Mouse (Mus musculus): ENCODE results near the gene Sipa1l3. TPM values are rescaled to one million over a fixed set of nuclear protein-coding genes. Genes with fewer than 3 reads are reported as not detected.

The Sipa1l3 gene
- polyA plus RNA-seq, 1 experiment: 29.4 TPM

DNA sequence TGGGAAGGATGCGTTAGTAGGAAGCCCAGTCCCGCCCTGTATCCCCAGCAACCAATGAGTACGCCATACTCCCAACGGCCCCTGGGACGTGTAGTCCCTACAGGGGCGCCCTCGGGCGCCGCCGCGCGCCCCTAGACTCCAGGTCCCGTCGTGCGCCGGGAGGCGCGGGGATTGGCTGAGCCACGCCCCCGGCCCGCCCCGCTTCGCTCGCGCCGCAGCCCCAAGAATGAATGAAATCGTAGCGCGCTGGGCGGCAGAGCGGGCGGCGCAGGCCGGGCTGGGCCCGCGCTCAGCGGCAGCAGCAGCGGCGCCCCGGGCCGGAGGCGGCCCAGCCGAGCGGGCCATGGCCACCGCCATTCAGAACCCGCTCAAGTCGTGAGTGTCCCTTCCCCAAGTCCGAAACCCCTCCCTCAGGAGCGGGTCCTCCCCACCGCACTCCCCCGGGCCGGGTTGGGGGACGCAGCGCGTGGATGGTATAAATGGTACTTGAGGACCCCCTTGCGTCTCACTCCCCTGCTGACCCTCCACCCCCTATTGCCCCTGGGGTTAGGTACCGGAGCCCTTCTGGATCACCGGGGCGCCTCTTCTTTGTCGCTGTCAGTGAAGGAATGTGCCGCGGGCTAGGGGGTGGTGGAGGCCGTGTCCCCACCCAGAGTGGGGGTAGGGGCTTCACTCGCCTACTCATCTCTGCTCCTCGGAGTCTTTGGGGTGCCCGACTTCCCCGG is 214.5 kb downstream of the Sipa1l3 start, which contains the start of gene Dpf1:
Dpf1 (plus strand) TSS at position 214 of the 725 bp plus-strand sequence.
- H3K4me3 ChIP-seq (ENCODE audit: low read depth, low read length): peak within 1 kb of the TSS; percentile 81
- no peaks in the 10 kb centered on the region for H3K27me3 ChIP-seq (ENCODE audit: control insufficient read depth, insufficient read depth, low read length, poor library complexity, severe bottlenecking)
- H3K9me3 ChIP-seq (replicated peaks; ENCODE audit: control insufficient read depth, insufficient read depth, low read length, poor library complexity, severe bottlenecking): no peaks in the 10 kb centered on the region
- peak within 1 kb of the TSS; percentile 65 for H3K9ac ChIP-seq (ENCODE audit: low read depth, poor library complexity, severe bottlenecking)
- H3K36me3 ChIP-seq (ENCODE audit: control insufficient read depth, insufficient read depth, low read length, poor library complexity, severe bottlenecking): no peaks in the 10 kb centered on the region
- TF ChIP-seq POLR2A (IDR thresholded peaks at IDR 0.05; ENCODE audit: insufficient read depth, low read length): no peak
- H3K27ac ChIP-seq (ENCODE audit: insufficient read depth, low read length): no peak within 1 kb of the TSS
- H3K4me1 ChIP-seq (ENCODE audit: control insufficient read depth, insufficient read depth, low read length): peaks cover 6% of the 10 kb centered on the region

- Histone ChIP-seq H3K27ac (ENCODE audit: insufficient read depth, low read length) (no peak overlapping the region), H3K27me3 (ENCODE audit: control insufficient read depth, insufficient read depth, low read length, poor library complexity, severe bottlenecking) (no peaks in the 10 kb centered on the region), H3K4me1 (ENCODE audit: control insufficient read depth, insufficient read depth, low read length) (peaks cover 6% of the 10 kb centered on the region), H3K36me3 (ENCODE audit: control insufficient read depth, insufficient read depth, low read length, poor library complexity, severe bottlenecking) (no peaks in the 10 kb centered on the region), H3K9me3 (replicated peaks; ENCODE audit: control insufficient read depth, insufficient read depth, low read length, poor library complexity, severe bottlenecking) (no peaks in the 10 kb centered on the region), H3K9ac (ENCODE audit: low read depth, poor library complexity, severe bottlenecking) (no peak overlapping the region), H3K4me3 (ENCODE audit: low read depth, low read length) (no peak overlapping the region)
- TF ChIP-seq POLR2A (IDR thresholded peaks at IDR 0.05; ENCODE audit: insufficient read depth, low read length): no peak
- no peak for TF ChIP-seq CTCF (IDR thresholded peaks at IDR 0.05; ENCODE audit: low read depth, low read length)
- no peak for TF ChIP-seq EP300 (IDR thresholded peaks at IDR 0.05; ENCODE audit: insufficient read depth, low read depth, low read length)
These were observed 215.8 kb downstream of the Sipa1l3 start for GRCm38 (mm10) chr7:29302641-29303040.

DNA sequence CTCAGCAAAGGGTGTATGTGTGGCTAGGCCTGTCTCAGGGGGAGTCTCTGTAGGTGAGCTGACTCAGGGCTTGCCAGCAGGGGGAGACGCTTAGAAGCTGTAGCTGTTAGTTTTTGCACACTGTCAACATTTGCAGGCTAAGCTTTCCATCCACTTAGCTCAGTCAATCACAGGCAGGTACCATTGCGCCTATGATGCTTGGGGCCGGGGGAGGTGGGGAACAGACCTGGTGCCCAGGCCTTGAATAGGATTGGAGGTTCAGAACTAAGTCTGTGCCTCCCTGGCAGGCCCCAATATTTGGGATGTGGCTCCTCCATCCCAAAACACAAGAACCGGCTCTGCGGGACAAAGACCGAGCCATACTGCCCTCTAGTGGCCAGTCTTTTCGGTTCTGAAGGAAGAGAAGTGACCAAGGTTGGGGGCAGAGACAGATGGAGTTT is 217.3 kb downstream of the Sipa1l3 start:
- peaks cover 5% of the 10 kb centered on the region for H3K4me1 ChIP-seq (ENCODE audit: control insufficient read depth, insufficient read depth, low read length)
- no peak overlapping the region for H3K9ac ChIP-seq (ENCODE audit: low read depth, poor library complexity, severe bottlenecking)
- H3K27ac ChIP-seq (ENCODE audit: insufficient read depth, low read length): no peak overlapping the region
- H3K9me3 ChIP-seq (replicated peaks; ENCODE audit: control insufficient read depth, insufficient read depth, low read length, poor library complexity, severe bottlenecking): no peaks in the 10 kb centered on the region
- 0 out of 2 replicates have a peak overlapping the region, but pooled peaks have one; percentile 14 for H3K4me3 ChIP-seq (ENCODE audit: low read depth, low read length)
- TF ChIP-seq CTCF (IDR thresholded peaks at IDR 0.05; ENCODE audit: low read depth, low read length): peak; percentile 75
- no peak for TF ChIP-seq EP300 (IDR thresholded peaks at IDR 0.05; ENCODE audit: insufficient read depth, low read depth, low read length)
- no peaks in the 10 kb centered on the region for H3K27me3 ChIP-seq (ENCODE audit: control insufficient read depth, insufficient read depth, low read length, poor library complexity, severe bottlenecking)
- H3K36me3 ChIP-seq (ENCODE audit: control insufficient read depth, insufficient read depth, low read length, poor library complexity, severe bottlenecking): no peaks in the 10 kb centered on the region

DNA sequence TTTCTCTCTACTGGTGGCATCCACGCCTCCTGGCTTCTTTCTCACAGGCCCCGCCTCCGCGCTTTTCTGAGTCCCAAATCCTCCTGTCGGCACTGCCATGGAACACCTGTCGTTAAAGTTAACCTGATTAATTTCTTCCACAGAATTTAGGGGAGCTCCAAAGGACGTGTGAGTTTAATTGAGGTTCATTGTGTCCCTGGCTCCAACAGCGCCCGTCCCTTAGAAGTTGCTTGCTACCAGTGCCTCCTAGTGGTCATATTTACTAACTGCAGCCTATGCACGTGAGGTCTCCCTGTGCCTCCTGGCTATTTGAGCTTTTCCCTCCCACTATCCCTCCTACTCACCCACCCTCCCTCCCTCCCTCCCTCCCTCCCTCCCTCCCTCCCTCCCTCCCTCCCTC is 221.4 kb downstream of the Sipa1l3 start:
- peak; percentile 86 for TF ChIP-seq CTCF (IDR thresholded peaks at IDR 0.05; ENCODE audit: low read depth, low read length)
- TF ChIP-seq EP300 (IDR thresholded peaks at IDR 0.05; ENCODE audit: insufficient read depth, low read depth, low read length): no peak
- TF ChIP-seq POLR2A (IDR thresholded peaks at IDR 0.05; ENCODE audit: insufficient read depth, low read length): no peak

GRCm38 (mm10) chr7:29295861-29296647 is 222.4 kb downstream of the Sipa1l3 start:
- H3K27ac ChIP-seq (ENCODE audit: insufficient read depth, low read length): no peak overlapping the region

More for the DNA sequence above, 221.4 kb downstream of the Sipa1l3 start:
- no peak overlapping the region for H3K4me3 ChIP-seq (ENCODE audit: low read depth, low read length)
- peaks cover 6% of the 10 kb centered on the region for H3K4me1 ChIP-seq (ENCODE audit: control insufficient read depth, insufficient read depth, low read length)
- H3K9me3 ChIP-seq (replicated peaks; ENCODE audit: control insufficient read depth, insufficient read depth, low read length, poor library complexity, severe bottlenecking): no peaks in the 10 kb centered on the region
- H3K27ac ChIP-seq (ENCODE audit: insufficient read depth, low read length): no peak overlapping the region
- H3K36me3 ChIP-seq (ENCODE audit: control insufficient read depth, insufficient read depth, low read length, poor library complexity, severe bottlenecking): no peaks in the 10 kb centered on the region
- no peaks in the 10 kb centered on the region for H3K27me3 ChIP-seq (ENCODE audit: control insufficient read depth, insufficient read depth, low read length, poor library complexity, severe bottlenecking)
- H3K9ac ChIP-seq (ENCODE audit: low read depth, poor library complexity, severe bottlenecking): no peak overlapping the region

More at GRCm38 (mm10) chr7:29295861-29296647, 222.4 kb downstream of the Sipa1l3 start:
- peaks cover 10% of the 10 kb centered on the region for H3K4me1 ChIP-seq (ENCODE audit: control insufficient read depth, insufficient read depth, low read length)
- TF ChIP-seq EP300 (IDR thresholded peaks at IDR 0.05; ENCODE audit: insufficient read depth, low read depth, low read length): no peak
- TF ChIP-seq POLR2A (IDR thresholded peaks at IDR 0.05; ENCODE audit: insufficient read depth, low read length): no peak
- TF ChIP-seq CTCF (IDR thresholded peaks at IDR 0.05; ENCODE audit: low read depth, low read length): no peak
- no peaks in the 10 kb centered on the region for H3K9me3 ChIP-seq (replicated peaks; ENCODE audit: control insufficient read depth, insufficient read depth, low read length, poor library complexity, severe bottlenecking)
- H3K27me3 ChIP-seq (ENCODE audit: control insufficient read depth, insufficient read depth, low read length, poor library complexity, severe bottlenecking): no peaks in the 10 kb centered on the region
- H3K4me3 ChIP-seq (ENCODE audit: low read depth, low read length): peak overlapping the region; percentile 1; the same call in 1 of the 2 replicates
- H3K36me3 ChIP-seq (ENCODE audit: control insufficient read depth, insufficient read depth, low read length, poor library complexity, severe bottlenecking): no peaks in the 10 kb centered on the region
- peak overlapping the region; percentile 5; the same call in 1 of the 2 replicates for H3K9ac ChIP-seq (ENCODE audit: low read depth, poor library complexity, severe bottlenecking)
